23 mouse cellular contexts compared by ENCODE assay signal in genomic region chr8:110790270-110790669, GRCm38 (mm10). TPM values are rescaled to one million over a fixed set of nuclear protein-coding genes. Genes with fewer than 3 reads are reported as not detected.
A peak's percentile ranks its signal among the peaks of the same experiment; 100 is the strongest.
DNase-seq lines count a peak whose midpoint lies in the region; ATAC-seq lines count a peak whose summit lies in the region.
"Had no signal": no experiment of that assay in that cellular context is flagged by ENCODE, and none has a peak within 500 bp of the region (broad histone marks: within the 10 kb centered on the region; RNA-seq: fewer than 3 reads in every experiment).

No protein-coding gene starts in this region.

- H3K4me1 ChIP-seq in embryonic facial prominence, embryonic 15.5 days = peaks cover 38% of the 10 kb centered on the region
- H3K4me1 ChIP-seq in embryonic facial prominence, embryonic 10.5 days = peaks cover 14% of the 10 kb centered on the region; the same call in 1 of the 2 replicates
- peaks cover 26% of the 10 kb centered on the region for H3K4me1 ChIP-seq in limb, embryonic 15.5 days
- peaks cover 7% of the 10 kb centered on the region; the same call in 1 of the 2 replicates for H3K4me1 ChIP-seq in limb, embryonic 10.5 days
- peaks cover 22% of the 10 kb centered on the region for H3K4me1 ChIP-seq in brown adipose tissue, adult 24 weeks (ENCODE audit: control insufficient read depth, insufficient read depth, insufficient read length, low read length)
- H3K4me1 ChIP-seq: forebrain, embryonic 12.5 days; midbrain, embryonic 15.5 days had no signal

- ATAC-seq in embryonic facial prominence, embryonic 15.5 days (ENCODE audit: insufficient number of reproducible peaks, low FRiP score, low TSS enrichment, low read depth) = no peak
- no peak for ATAC-seq in limb, embryonic 15.5 days (ENCODE audit: insufficient number of reproducible peaks, low FRiP score, low TSS enrichment, low read depth)
- no peak for ATAC-seq in megakaryocyte progenitor cell, adult 5-6 weeks (replicated peaks; ENCODE audit: poor library complexity)
- ATAC-seq: midbrain, embryonic 15.5 days had no signal

- H3K36me3 ChIP-seq in embryonic facial prominence, embryonic 15.5 days = no peaks in the 10 kb centered on the region
- H3K36me3 ChIP-seq in embryonic facial prominence, embryonic 10.5 days (replicated peaks) = no peaks in the 10 kb centered on the region
- H3K36me3 ChIP-seq in limb, embryonic 15.5 days = no peaks in the 10 kb centered on the region
- no peaks in the 10 kb centered on the region for H3K36me3 ChIP-seq in limb, embryonic 10.5 days
- H3K36me3 ChIP-seq: forebrain, embryonic 12.5 days; limb, embryonic 12.5 days; midbrain, embryonic 15.5 days had no signal

- H3K27me3 ChIP-seq in embryonic facial prominence, embryonic 15.5 days = no peaks in the 10 kb centered on the region
- no peaks in the 10 kb centered on the region for H3K27me3 ChIP-seq in embryonic facial prominence, embryonic 10.5 days (replicated peaks; ENCODE audit: low read depth, poor library complexity, severe bottlenecking)
- H3K27me3 ChIP-seq in limb, embryonic 15.5 days = no peaks in the 10 kb centered on the region
- no peaks in the 10 kb centered on the region for H3K27me3 ChIP-seq in limb, embryonic 10.5 days (ENCODE audit: low read depth, poor library complexity, severe bottlenecking)
- H3K27me3 ChIP-seq: CH12.LX; forebrain, embryonic 12.5 days; limb, embryonic 12.5 days; midbrain, embryonic 15.5 days had no signal

- H3K4me2 ChIP-seq in embryonic facial prominence, embryonic 15.5 days (replicated peaks) = no peak overlapping the region
- no peak overlapping the region for H3K4me2 ChIP-seq in limb, embryonic 15.5 days
- H3K4me2 ChIP-seq: forebrain, embryonic 12.5 days; hindbrain, embryonic 14.5 days; limb, embryonic 12.5 days; lung, embryonic 14.5 days; midbrain, embryonic 15.5 days had no signal

- no peak overlapping the region; the same call in 1 of the 2 replicates for H3K9ac ChIP-seq in embryonic facial prominence, embryonic 15.5 days
- no peak overlapping the region for H3K9ac ChIP-seq in limb, embryonic 15.5 days
- H3K9ac ChIP-seq: forebrain, embryonic 12.5 days; hindbrain, embryonic 14.5 days; limb, embryonic 12.5 days; liver, embryonic 14.5 days; midbrain, embryonic 15.5 days had no signal

- peak overlapping the region; percentile 58 for H3K27ac ChIP-seq in embryonic facial prominence, embryonic 15.5 days (replicated peaks)
- no peak overlapping the region for H3K27ac ChIP-seq in embryonic facial prominence, embryonic 10.5 days (replicated peaks)
- peak overlapping the region; percentile 65; the same call in 1 of the 2 replicates for H3K27ac ChIP-seq in limb, embryonic 15.5 days
- no peak overlapping the region for H3K27ac ChIP-seq in limb, embryonic 10.5 days
- 0 out of 2 replicates have a peak overlapping the region, but pooled peaks have one; percentile 26 for H3K27ac ChIP-seq in brown adipose tissue, adult 24 weeks (replicated peaks; ENCODE audit: low read depth, low read length)
- H3K27ac ChIP-seq: forebrain, embryonic 12.5 days; hindbrain, embryonic 14.5 days; layer of hippocampus, adult 2 months; limb, embryonic 12.5 days; liver, embryonic 14.5 days; midbrain, embryonic 15.5 days had no signal

- 69% methylated on average over 6 of the region's 6 CpGs for WGBS in embryonic facial prominence, embryonic 15.5 days
- WGBS in embryonic facial prominence, embryonic 10.5 days = 75% methylated on average over 6 of the region's 6 CpGs
- WGBS in limb, embryonic 15.5 days = 59% methylated on average over 6 of the region's 6 CpGs
- 67% methylated on average over 6 of the region's 6 CpGs for whole genome bisulfite sequencing in limb, embryonic 10.5 days

- no peak for DNase-seq in embryonic facial prominence, embryonic 10.5 days (ENCODE audit: low spot score)
- no peak for DNase-seq in limb, embryonic 10.5 days (ENCODE audit: low spot score)
- DNase-seq in 416B (ENCODE audit: low read depth) = peak; percentile 83
- no peak for DNase-seq in thymus, adult 18-20 months
- DNase-seq: adrenal gland, postnatal 25 days; cerebellum, adult 11 months; cerebellum, adult 9-11 months; kidney, adult 2 months; lung, embryonic 14.5 days; thymus, postnatal 25 days had no signal

- no peak overlapping the region for H3K4me3 ChIP-seq in embryonic facial prominence, embryonic 15.5 days (replicated peaks)
- H3K4me3 ChIP-seq in embryonic facial prominence, embryonic 10.5 days = no peak overlapping the region
- no peak overlapping the region for H3K4me3 ChIP-seq in limb, embryonic 15.5 days
- no peak overlapping the region for H3K4me3 ChIP-seq in limb, embryonic 10.5 days
- no peak overlapping the region for H3K4me3 ChIP-seq in brown adipose tissue, adult 24 weeks (ENCODE audit: insufficient read depth, low read depth, low read length)
- H3K4me3 ChIP-seq: erythroblast, embryonic 14.5 days; forebrain, embryonic 12.5 days; layer of hippocampus, adult 2 months; limb, embryonic 12.5 days; midbrain, embryonic 15.5 days had no signal

- H3K9me3 ChIP-seq in embryonic facial prominence, embryonic 15.5 days (replicated peaks) = no peaks in the 10 kb centered on the region
- H3K9me3 ChIP-seq in embryonic facial prominence, embryonic 10.5 days = no peaks in the 10 kb centered on the region
- no peaks in the 10 kb centered on the region for H3K9me3 ChIP-seq in limb, embryonic 15.5 days
- H3K9me3 ChIP-seq in limb, embryonic 10.5 days (replicated peaks) = no peaks in the 10 kb centered on the region
- H3K9me3 ChIP-seq: forebrain, embryonic 12.5 days; limb, embryonic 12.5 days; midbrain, embryonic 15.5 days had no signal

RNA-seq across cellular contexts. Expression of gene Il34, which starts 15.5 kb away (rescaled TPM):
- polyA plus RNA-seq in embryonic facial prominence, embryonic 15.5 days (2015; fragmentation: Nextera tagmentation; extraction: Ambion mirVana) = 4.9 and 5.3 TPM in 2 replicates
- polyA plus RNA-seq in embryonic facial prominence, embryonic 10.5 days (2016; fragmentation: Nextera tagmentation; extraction: Ambion mirVana) = 0.24 TPM in 1 of 2 replicates, not detected in the other
- 5.0 and 5.3 TPM in 2 replicates for polyA plus RNA-seq in limb, embryonic 15.5 days (2015; fragmentation: Nextera tagmentation; extraction: Ambion mirVana)
- polyA plus RNA-seq in limb, embryonic 10.5 days (2016; fragmentation: Nextera tagmentation; extraction: Ambion mirVana) = 0.15 TPM in 1 of 2 replicates, not detected in the other
- 3.6 and 6.1 TPM in 2 replicates for polyA plus RNA-seq in brown adipose tissue, adult 24 weeks (2012; ENCODE audit: insufficient read depth, insufficient read length, missing spikeins)
- not detected in 2 replicates for total RNA-seq in megakaryocyte progenitor cell, adult 5-6 weeks (2015)
- not detected in 2 replicates for total RNA-seq in megakaryocyte progenitor cell, adult 5-6 weeks (2017)
- total RNA-seq: neutrophil, adult 5-6 weeks had no signal
- polyA plus RNA-seq: erythroblast, embryonic 14.5 days; liver, embryonic 14.5 days had no signal

RNA-seq across cellular contexts. Expression of gene Cog4, which starts 56.1 kb away (rescaled TPM):
- polyA plus RNA-seq in embryonic facial prominence, embryonic 15.5 days (2015; fragmentation: Nextera tagmentation; extraction: Ambion mirVana) = 76.1 and 79.9 TPM in 2 replicates
- polyA plus RNA-seq in embryonic facial prominence, embryonic 10.5 days (2016; fragmentation: Nextera tagmentation; extraction: Ambion mirVana) = 77.2 and 83.5 TPM in 2 replicates
- 77.7 and 77.8 TPM in 2 replicates for polyA plus RNA-seq in limb, embryonic 15.5 days (2015; fragmentation: Nextera tagmentation; extraction: Ambion mirVana)
- 75.8 and 87.0 TPM in 2 replicates for polyA plus RNA-seq in limb, embryonic 10.5 days (2016; fragmentation: Nextera tagmentation; extraction: Ambion mirVana)
- 52.6 and 53.8 TPM in 2 replicates for polyA plus RNA-seq in brown adipose tissue, adult 24 weeks (2012; ENCODE audit: insufficient read depth, insufficient read length, missing spikeins)
- 10.7 and 11.2 TPM in 2 replicates for total RNA-seq in megakaryocyte progenitor cell, adult 5-6 weeks (2015)
- 27.7 and 30.7 TPM in 2 replicates for total RNA-seq in megakaryocyte progenitor cell, adult 5-6 weeks (2017)

RNA-seq across cellular contexts. Expression of gene Sf3b3, which starts 56.3 kb away (rescaled TPM):
- 128 and 130 TPM in 2 replicates for polyA plus RNA-seq in embryonic facial prominence, embryonic 15.5 days (2015; fragmentation: Nextera tagmentation; extraction: Ambion mirVana)
- polyA plus RNA-seq in embryonic facial prominence, embryonic 10.5 days (2016; fragmentation: Nextera tagmentation; extraction: Ambion mirVana) = 230 and 242 TPM in 2 replicates
- polyA plus RNA-seq in limb, embryonic 15.5 days (2015; fragmentation: Nextera tagmentation; extraction: Ambion mirVana) = 125 and 127 TPM in 2 replicates
- 232 and 238 TPM in 2 replicates for polyA plus RNA-seq in limb, embryonic 10.5 days (2016; fragmentation: Nextera tagmentation; extraction: Ambion mirVana)
- 8.6 and 13.7 TPM in 2 replicates for polyA plus RNA-seq in brown adipose tissue, adult 24 weeks (2012; ENCODE audit: insufficient read depth, insufficient read length, missing spikeins)
- 123 and 140 TPM in 2 replicates for total RNA-seq in megakaryocyte progenitor cell, adult 5-6 weeks (2015)
- total RNA-seq in megakaryocyte progenitor cell, adult 5-6 weeks (2017) = 162 and 197 TPM in 2 replicates

Comparison
In these comparisons a context has a peak if more than half of its experiments do, and no peak if none do; other contexts are left out.
1. H3K27ac ChIP-seq: peak in embryonic facial prominence, embryonic 15.5 days (single experiment), limb, embryonic 15.5 days (single experiment) and brown adipose tissue, adult 24 weeks (single experiment); none in embryonic facial prominence, embryonic 10.5 days (single experiment) and limb, embryonic 10.5 days (single experiment).